Mouse (Mus musculus): ENCODE measurements around the gene Cntn4.

Cntn4 gene

DNA sequence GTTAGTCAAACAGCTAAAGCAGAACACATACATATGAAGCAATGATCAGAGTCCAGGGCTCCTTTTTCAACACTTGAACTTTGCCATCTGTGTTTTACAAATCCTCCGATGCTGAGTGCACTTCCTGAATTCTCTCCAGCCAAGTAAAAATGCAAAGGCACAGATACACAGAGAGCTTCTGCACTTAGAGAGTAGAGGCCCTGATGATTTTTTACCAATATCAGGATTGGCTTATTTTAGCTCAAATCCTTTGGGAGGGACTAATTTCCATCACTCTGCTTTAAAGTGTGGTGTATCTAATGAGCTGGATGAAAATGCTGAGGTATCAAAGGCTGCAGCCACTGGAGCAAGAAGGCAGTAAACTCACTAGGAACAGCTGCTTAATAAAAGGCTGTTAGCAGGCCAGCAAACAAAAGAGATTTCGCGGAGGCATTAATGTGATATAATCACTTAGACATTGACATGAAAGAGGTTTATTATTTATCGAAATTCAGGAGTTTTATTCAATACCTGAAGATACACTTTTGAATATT lies 400.7 kb downstream of the Cntn4 start:
- no peak for DNase-seq (ENCODE audit: low read depth, low spot score)

- no peak for DNase-seq (ENCODE audit: low read depth, low spot score)
Measured at GRCm38 (mm10) chr6:106078629-106079028, 401.2 kb downstream of the Cntn4 start.

DNA sequence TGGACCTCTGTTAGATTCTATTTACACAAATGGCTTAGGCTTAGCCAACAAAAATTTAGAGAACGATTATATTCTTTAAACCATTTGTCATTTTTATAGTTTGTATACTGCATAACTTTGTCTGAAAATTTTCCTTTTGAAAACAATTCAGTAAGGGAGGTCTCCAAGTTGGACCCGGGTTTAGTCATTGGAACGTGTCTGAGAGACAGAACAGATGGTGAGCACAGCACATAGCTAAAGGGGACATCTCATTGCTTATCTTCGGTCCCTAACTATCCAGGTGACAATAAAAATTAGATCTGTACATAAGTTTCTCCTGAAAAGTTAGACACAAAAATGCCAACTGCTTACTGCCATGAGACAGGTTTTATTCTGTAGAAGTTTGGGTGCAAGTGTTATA lies 420.4 kb downstream of the Cntn4 start:
- no peak for DNase-seq (ENCODE audit: low read depth, low spot score)

GRCm38 (mm10) chr6:106118523-106119081 lies 441.1 kb downstream of the Cntn4 start:
- peak; percentile 0 for DNase-seq (ENCODE audit: low read depth, low spot score)

GRCm38 (mm10) chr6:106153530-106153929 lies 476.1 kb downstream of the Cntn4 start:
- DNase-seq (ENCODE audit: low read depth, low spot score) = no peak

- no peak for DNase-seq (ENCODE audit: low read depth, low spot score)
Measured at GRCm38 (mm10) chr6:106155362-106155761, 477.9 kb downstream of the Cntn4 start.

DNA sequence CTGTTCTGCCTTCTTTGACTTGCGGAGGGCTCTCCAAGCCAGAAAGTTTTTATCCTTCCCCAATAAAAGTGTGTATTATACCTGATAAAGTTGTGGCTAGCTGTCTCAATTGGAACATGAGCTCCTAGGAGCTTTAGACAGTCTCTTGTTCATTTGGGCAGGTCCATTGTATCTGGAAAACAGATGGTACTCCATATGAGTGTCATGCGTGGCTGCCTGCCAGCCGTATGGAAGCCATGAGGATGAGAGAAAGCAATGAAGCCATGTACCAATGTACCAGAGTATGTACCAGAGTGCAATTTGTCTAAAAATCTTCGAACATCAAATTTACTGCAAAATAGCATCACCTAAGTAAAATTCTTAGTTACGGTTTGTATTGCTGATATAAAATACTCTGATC lies 500.1 kb downstream of the Cntn4 start:
- no peak for DNase-seq (ENCODE audit: low read depth, low spot score)

GRCm38 (mm10) chr6:106181596-106181995 lies 504.1 kb downstream of the Cntn4 start:
- DNase-seq (ENCODE audit: low read depth, low spot score) = no peak

- no peak for DNase-seq (ENCODE audit: low read depth, low spot score)
Measured at GRCm38 (mm10) chr6:106200974-106201373, 523.5 kb downstream of the Cntn4 start.

DNA sequence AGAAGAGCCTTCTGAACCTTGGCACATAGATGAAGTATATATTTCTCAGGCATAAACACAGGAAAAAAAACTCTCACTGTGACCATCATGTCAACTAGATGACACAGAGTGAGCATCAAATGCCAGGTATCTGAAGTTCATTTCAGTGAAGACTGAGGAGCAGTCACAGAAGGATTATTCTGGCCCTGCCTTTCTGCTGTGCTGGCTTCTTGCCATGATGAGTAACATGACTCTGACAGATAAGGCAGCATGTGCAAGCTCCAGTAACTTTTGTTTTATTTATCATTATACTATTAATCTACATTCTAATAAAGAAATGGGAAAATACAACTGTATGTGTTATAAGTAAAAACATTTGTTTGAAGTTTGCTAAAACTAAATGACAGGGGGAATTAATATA lies 529.9 kb downstream of the Cntn4 start:
- no peak for DNase-seq (ENCODE audit: low read depth, low spot score)

GRCm38 (mm10) chr6:106213071-106213470 lies 535.6 kb downstream of the Cntn4 start:
- no peak for DNase-seq (ENCODE audit: low read depth, low spot score)

DNA sequence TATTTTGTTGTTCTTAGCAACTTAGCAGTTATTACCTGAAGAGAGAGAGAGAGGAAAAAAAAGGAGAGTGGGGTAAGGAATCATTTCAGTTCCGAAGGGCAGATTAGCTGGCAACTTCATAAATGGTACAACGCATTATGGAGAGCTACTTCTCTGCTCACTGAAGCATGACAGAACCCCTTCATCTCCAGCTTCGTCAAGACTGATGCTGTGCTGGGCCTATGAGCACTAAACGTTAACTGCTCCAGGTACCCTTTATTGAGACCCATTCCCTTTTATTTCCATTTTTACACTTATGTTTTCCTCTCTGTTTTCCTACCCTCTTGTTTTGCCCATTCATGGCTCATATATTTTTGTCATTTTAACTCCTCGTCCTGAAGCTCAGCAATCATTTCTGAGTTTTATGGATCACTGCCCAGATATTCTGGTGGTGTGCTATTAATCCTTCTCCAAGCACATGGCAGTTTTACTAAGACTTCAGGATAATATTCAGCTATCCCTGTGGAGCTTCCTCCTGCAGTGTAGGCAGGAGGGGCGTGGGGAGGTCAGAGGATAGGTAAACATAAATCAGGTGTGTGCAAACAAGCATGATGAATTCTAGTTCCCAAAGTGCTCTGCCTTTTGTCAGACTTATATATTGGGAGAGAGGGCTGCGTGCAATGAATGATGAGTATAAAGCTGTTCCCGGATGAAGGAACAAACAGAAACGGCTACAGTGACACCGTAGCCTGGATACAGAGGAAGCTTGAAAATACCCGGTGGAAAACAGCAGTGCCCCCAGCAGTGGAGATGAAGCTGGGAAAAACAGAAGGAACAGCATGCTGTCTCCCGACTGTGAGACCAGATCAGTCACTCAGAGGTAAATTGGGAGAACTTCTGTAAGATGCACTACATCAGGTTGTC lies 559.8 kb downstream of the Cntn4 start:
- DNase-seq (ENCODE audit: low read depth, low spot score) = no peak

- no peak for DNase-seq (ENCODE audit: low read depth, low spot score)
Measured at GRCm38 (mm10) chr6:106241553-106241952, 564.1 kb downstream of the Cntn4 start.

GRCm38 (mm10) chr6:106263396-106263795 lies 585.9 kb downstream of the Cntn4 start:
- DNase-seq (ENCODE audit: low read depth, low spot score) = no peak

GRCm38 (mm10) chr6:106265487-106265886 lies 588.0 kb downstream of the Cntn4 start:
- DNase-seq (ENCODE audit: low read depth, low spot score) = no peak

DNA sequence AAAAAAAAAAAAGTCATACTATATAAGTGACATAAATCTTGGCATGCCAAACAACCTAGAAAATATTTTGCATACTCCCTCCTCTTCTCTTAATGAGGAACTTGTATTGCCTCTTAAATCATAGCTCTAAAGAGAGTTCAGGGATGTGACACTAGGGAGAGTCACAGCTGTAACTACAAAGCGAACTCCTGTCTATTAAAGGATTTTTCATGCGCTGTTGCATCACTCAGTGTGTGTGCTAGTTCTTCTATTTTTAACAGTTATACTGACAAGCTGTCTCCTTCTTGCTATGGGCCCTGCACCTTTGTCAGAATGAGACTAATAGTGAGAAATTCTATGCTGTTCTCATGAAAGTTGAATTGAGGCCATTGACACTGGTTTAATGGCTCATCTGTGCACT lies 588.8 kb downstream of the Cntn4 start:
- no peak for DNase-seq (ENCODE audit: low read depth, low spot score)

DNA sequence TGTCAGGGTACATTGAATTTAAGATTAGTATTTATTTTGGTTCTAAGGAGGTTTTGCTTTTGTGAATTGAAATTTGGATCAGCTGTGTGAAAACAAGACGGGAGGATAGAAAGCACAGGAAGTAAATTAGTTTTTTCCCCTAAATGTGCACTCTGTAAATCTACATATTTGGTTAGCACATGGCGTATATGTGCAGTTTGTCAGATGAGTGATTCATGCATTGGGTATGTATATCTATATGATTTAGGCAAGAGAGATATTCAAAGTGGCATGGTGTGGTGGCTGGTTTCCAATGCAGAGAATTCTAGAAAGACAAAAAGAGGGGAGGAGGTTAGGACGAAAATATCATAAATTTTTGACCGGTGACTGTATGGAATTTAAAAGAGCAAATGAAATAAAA lies 591.3 kb downstream of the Cntn4 start:
- no peak for DNase-seq (ENCODE audit: low read depth, low spot score)

- DNase-seq (ENCODE audit: low read depth, low spot score) = no peak
Measured at GRCm38 (mm10) chr6:106277139-106277538, 599.7 kb downstream of the Cntn4 start.

- DNase-seq (ENCODE audit: low read depth, low spot score) = no peak
Measured at GRCm38 (mm10) chr6:106281621-106282020, 604.2 kb downstream of the Cntn4 start.

GRCm38 (mm10) chr6:106283815-106284214 lies 606.4 kb downstream of the Cntn4 start:
- no peak for DNase-seq (ENCODE audit: low read depth, low spot score)

- DNase-seq (ENCODE audit: low read depth, low spot score) = no peak
Measured at GRCm38 (mm10) chr6:106299451-106299850, 622.0 kb downstream of the Cntn4 start.

GRCm38 (mm10) chr6:106300179-106300578 lies 622.7 kb downstream of the Cntn4 start:
- no peak for DNase-seq (ENCODE audit: low read depth, low spot score)

- DNase-seq (ENCODE audit: low read depth, low spot score) = no peak
Measured at GRCm38 (mm10) chr6:106302435-106302834, 625.0 kb downstream of the Cntn4 start.
